9 mouse cellular contexts compared by ENCODE assay signal in the genomic region with DNA sequence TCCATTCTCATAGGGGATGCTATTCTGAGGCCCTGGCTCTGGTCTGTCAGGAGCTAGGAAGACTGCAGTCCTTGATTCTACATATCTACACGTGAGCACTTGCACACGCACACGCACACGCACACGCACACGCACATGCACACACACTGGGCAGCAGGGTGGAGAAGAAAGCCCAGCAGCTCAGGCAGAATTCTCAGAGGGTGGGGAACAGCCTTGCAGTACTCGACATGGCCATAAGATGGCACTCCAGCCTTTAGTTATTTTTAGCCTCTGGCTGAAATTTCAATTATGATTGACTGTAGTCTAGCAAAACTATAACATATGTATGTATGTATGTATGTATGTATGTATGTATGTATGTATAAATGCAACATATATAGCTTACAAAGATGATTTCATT. TPM values are rescaled to one million over a fixed set of nuclear protein-coding genes. Genes with fewer than 3 reads are reported as not detected.
DNase-seq lines count a peak whose midpoint lies in the region; TF ChIP-seq lines count a peak whose summit lies in the region.
"Had no signal": no experiment of that assay in that cellular context is flagged by ENCODE, and none has a peak within 500 bp of the region (broad histone marks: within the 10 kb centered on the region; RNA-seq: fewer than 3 reads in every experiment).

No protein-coding gene starts in this region.

- H3K4me1 ChIP-seq in ES-E14 (ENCODE audit: control insufficient read depth in 2 of 2, insufficient read depth in 2 of 2, low read length in 2 of 2, poor library complexity in 1 of 2) = peaks cover 3% of the 10 kb centered on the region in 2 experiments; a peak in 1 of 4 replicates
- peaks cover 21% of the 10 kb centered on the region for H3K4me1 ChIP-seq in midbrain, embryonic 10.5 days

- peaks cover 27% of the 10 kb centered on the region for H3K27me3 ChIP-seq in midbrain, embryonic 10.5 days (ENCODE audit: low read depth, poor library complexity, severe bottlenecking)

- no peak overlapping the region for H3K27ac ChIP-seq in ES-E14 (ENCODE audit: insufficient read depth, low read depth, low read length, poor library complexity, severe bottlenecking)
- H3K27ac ChIP-seq in midbrain, embryonic 10.5 days (replicated peaks) = no peak overlapping the region
- H3K27ac ChIP-seq: limb, embryonic 15.5 days had no signal

- WGBS in midbrain, embryonic 10.5 days = 12% methylated on average over 7 of the region's 7 CpGs

- peak; percentile 35 to 80 for DNase-seq in heart, adult 18-20 months
- no peak for DNase-seq in heart, postnatal 25 days (ENCODE audit: low spot score)
- DNase-seq in ES-E14 (ENCODE audit: low read depth, low spot score) = no peak
- DNase-seq in cerebellum, postnatal 14 days = peak; percentile 81 to 83
- DNase-seq in frontal cortex, postnatal 36 days (ENCODE audit: low spot score in 2 of 2) = peak; percentile 57 to 80
- peak; percentile 55 to 72 for DNase-seq in layer of hippocampus, postnatal 14 days (ENCODE audit: low spot score in 2 of 2)
- peak; percentile 50 for DNase-seq in midbrain, embryonic 10.5 days (ENCODE audit: low spot score)
- DNase-seq in thymus, postnatal 14 days = peak; percentile 25

- no peaks in the 10 kb centered on the region for H3K9me3 ChIP-seq in ES-E14 (ENCODE audit: control insufficient read depth, insufficient read depth, low read depth, low read length)
- H3K9me3 ChIP-seq in midbrain, embryonic 10.5 days (replicated peaks) = no peaks in the 10 kb centered on the region
- H3K9me3 ChIP-seq: limb, embryonic 15.5 days had no signal

- no peaks in the 10 kb centered on the region for H3K36me3 ChIP-seq in ES-E14 (ENCODE audit: control insufficient read depth, insufficient read depth, low read length, poor library complexity, severe bottlenecking)
- no peaks in the 10 kb centered on the region for H3K36me3 ChIP-seq in midbrain, embryonic 10.5 days

- in situ Hi-C loops in ES-E14 (cut with MboI; ENCODE audit: low sequenced_read_pairs in 2 of 2, unreplicated experiment in 2 of 2) = loop anchor here in 1 of 2 experiments (25.0 kb wide), 2 partner anchors 353 to 728 kb away; no protein-coding TSS in a partner anchor

- H3K4me3 ChIP-seq in ES-E14 (ENCODE audit: insufficient read depth in 1 of 2, low read depth in 1 of 2, low read length in 2 of 2, poor library complexity in 1 of 2, severe bottlenecking in 1 of 2) = no peak overlapping the region
- no peak overlapping the region for H3K4me3 ChIP-seq in midbrain, embryonic 10.5 days
- H3K4me3 ChIP-seq: limb, embryonic 15.5 days had no signal

- intact Hi-C loops in heart, postnatal 25 days (cut with DNase I) = loop anchor here (5.0 to 10.0 kb wide), 3 partner anchors 93 to 1680 kb away; no protein-coding TSS in a partner anchor

- H3K9ac ChIP-seq in ES-E14 (ENCODE audit: insufficient read depth, low read depth, low read length, poor library complexity, severe bottlenecking) = no peak overlapping the region
- H3K9ac ChIP-seq: limb, embryonic 15.5 days had no signal

TF ChIP-seq in ES-E14, 5 proteins besides CTCF, POLR2A, EP300 and RAD21:
- TF ChIP-seq ZC3H11A (IDR thresholded peaks at IDR 0.05; ENCODE audit: borderline replicate concordance, low read depth, low read length) = peak; percentile 51; the same call in 1 of the 2 replicates
- TF ChIP-seq MAFK (IDR thresholded peaks at IDR 0.05; ENCODE audit: insufficient read depth, low read depth, low read length) = no peak

RNA-seq across cellular contexts. Expression of a gene that starts 31.5 kb away (rescaled TPM):
- not detected for total RNA-seq in heart, adult 18-20 months (2021)
- total RNA-seq in heart, postnatal 25 days (2021) = under 1 TPM in 1 of 2 experiments, not detected in 1; 0.10 TPM
- total RNA-seq in ES-E14 (2012; rRNA removed) = 1.6 and 2.5 TPM in 2 replicates
- under 1 TPM; 0.25 to 0.29 TPM for total RNA-seq in layer of hippocampus, postnatal 14 days (2021)
- 0.68 and 1.5 TPM in 2 replicates for polyA plus RNA-seq in midbrain, embryonic 10.5 days (2016; fragmentation: Nextera tagmentation; extraction: Ambion mirVana)

Comparison
In these comparisons a context has a peak if more than half of its experiments do, and no peak if none do; other contexts are left out.
1. DNase-seq: peak in heart, adult 18-20 months (2 of 2), cerebellum, postnatal 14 days (2 of 2), frontal cortex, postnatal 36 days (2 of 2), layer of hippocampus, postnatal 14 days (2 of 2), midbrain, embryonic 10.5 days (single experiment) and thymus, postnatal 14 days (single experiment); none in heart, postnatal 25 days (single experiment) and ES-E14 (single experiment).